Mouse (Mus musculus): ENCODE data around the gene Gm9964.

GRCm38 (mm10) chr11:79253542-79254390, 42.9 kb downstream of the Gm9964 start:
- TF ChIP-seq POLR2A (IDR thresholded peaks at IDR 0.05; ENCODE audit: low read depth, low read length) (no peak), CTCF (conservative IDR thresholded peaks at IDR 0.05; ENCODE audit: insufficient read depth, insufficient read length, low read depth, low read length) (no peak)
